Mouse (Mus musculus) retina, postnatal 7 days (tissue): ENCODE measurements around the gene Ankrd31.
"Not testable (repeated sequence)": the region's sequence is repeated elsewhere in the genome, so short reads cannot be mapped to it uniquely, and the experiment has no call there.

Experiments used
- DNase-seq: peaks from one replicate; pipeline ENCODE4 v3.0.0-alpha.2; 2012; ENCODE audit warnings: low read depth, low spot score

Ankrd31 gene

GRCm38 (mm10) chr13:96939680-96940079 is 191.6 kb downstream of the Ankrd31 start:
- DNase-seq, result no peak

GRCm38 (mm10) chr13:96941481-96941880 is 193.4 kb downstream of the Ankrd31 start:
- not testable (repeated sequence) for DNase-seq

GRCm38 (mm10) chr13:96943571-96943970 is 195.5 kb downstream of the Ankrd31 start:
- no peak for DNase-seq

GRCm38 (mm10) chr13:96945748-96946147 is 197.7 kb downstream of the Ankrd31 start:
- no peak for DNase-seq

GRCm38 (mm10) chr13:96947722-96948121 is 199.7 kb downstream of the Ankrd31 start:
- DNase-seq, result no peak

- no peak for DNase-seq
Measured at GRCm38 (mm10) chr13:96951880-96952279, 203.8 kb downstream of the Ankrd31 start.

- DNase-seq, result no peak
Measured at GRCm38 (mm10) chr13:96956466-96956865, 208.4 kb downstream of the Ankrd31 start.
